Mouse (Mus musculus): ENCODE measurements around the gene Slc12a7.

Slc12a7 gene

DNA sequence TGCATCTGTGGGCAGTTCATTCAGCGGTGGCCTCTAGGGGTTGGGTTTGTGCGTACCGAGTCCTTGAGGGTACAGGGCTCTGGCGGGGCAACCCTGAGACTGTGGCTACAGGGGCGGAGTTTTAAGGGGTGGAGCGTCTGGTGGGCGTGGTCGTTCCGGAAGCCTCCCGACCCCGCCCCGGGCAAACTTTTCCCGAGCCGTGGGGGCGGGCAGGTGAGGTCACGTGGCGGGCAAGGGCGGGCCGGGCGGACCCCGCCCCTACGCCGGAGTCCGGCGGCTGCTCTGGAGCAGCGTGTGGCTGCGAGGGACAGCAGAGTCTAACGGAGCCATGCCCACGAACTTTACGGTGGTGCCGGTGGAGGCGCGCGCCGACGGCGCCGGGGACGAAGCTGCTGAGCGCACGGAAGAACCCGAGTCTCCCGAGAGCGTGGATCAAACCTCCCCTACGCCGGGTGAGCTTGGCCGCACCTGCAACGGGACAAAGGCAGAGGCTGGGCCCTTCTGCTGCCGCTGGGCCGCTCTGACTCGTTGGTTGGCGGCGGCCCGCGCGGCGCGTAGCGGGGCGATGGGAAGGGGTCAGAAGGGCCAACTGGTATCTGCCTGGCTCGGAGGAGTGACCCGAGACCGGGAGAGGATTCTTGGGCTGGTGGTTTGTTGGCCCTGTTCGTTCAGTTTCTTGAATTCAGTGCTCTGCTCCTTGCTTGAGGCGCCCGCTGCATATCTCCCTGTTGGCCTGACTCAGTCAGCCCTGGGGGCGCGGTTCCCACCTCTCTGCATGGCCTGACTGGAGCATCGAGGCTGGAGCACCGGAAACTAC lies 30.8 kb downstream of the Slc12a7 start:
- DNase-seq (ENCODE audit: low spot score): peak; percentile 4

GRCm38 (mm10) chr13:73764256-73764775 lies 31.4 kb downstream of the Slc12a7 start:
- no peak for DNase-seq (ENCODE audit: low spot score)

DNA sequence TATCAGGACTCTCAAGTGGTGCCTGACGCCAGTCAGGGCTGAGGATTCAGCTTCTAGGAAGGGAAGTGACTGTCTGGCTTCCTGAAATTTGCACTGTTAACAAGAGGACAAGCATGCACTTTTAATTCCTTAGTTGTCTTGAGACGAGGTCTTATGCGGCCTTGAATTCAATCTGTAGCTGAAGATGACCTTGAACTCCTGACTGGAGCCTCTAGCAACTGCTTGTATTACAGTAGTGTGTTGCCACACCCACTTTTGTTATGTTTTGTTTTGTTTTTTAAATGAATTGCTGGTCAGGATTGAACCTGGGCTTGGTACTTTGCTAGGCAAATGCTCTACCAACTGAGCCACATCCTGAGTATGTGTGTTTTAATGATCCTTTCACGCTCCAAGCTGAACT lies 32.5 kb downstream of the Slc12a7 start:
- DNase-seq (ENCODE audit: low spot score): no peak

- no peak for DNase-seq (ENCODE audit: low spot score)
These were observed 34.3 kb downstream of the Slc12a7 start for GRCm38 (mm10) chr13:73767224-73767623.

DNA sequence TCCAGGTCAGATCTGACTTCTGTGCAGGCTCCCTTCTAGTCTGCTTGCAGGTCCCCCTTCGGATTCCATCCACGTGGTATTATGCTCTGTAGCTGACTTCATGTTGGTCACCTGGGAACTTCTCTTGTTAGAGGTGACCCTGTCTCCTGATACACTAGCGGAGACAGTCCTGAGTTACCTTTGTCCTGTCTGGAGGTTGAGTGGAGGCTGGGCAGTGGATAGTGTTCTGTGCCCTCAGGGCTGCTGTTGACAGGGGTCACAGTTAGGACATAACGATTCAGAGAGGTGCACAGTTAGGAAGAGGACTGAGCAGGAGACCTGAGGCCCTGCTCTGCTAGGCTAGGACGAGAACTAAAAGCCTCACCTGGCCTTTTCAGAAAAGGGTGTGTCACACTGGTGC lies 34.9 kb downstream of the Slc12a7 start:
- DNase-seq (ENCODE audit: low spot score): no peak

- DNase-seq (ENCODE audit: low spot score): no peak
These were observed 35.4 kb downstream of the Slc12a7 start for GRCm38 (mm10) chr13:73768311-73768710.

DNA sequence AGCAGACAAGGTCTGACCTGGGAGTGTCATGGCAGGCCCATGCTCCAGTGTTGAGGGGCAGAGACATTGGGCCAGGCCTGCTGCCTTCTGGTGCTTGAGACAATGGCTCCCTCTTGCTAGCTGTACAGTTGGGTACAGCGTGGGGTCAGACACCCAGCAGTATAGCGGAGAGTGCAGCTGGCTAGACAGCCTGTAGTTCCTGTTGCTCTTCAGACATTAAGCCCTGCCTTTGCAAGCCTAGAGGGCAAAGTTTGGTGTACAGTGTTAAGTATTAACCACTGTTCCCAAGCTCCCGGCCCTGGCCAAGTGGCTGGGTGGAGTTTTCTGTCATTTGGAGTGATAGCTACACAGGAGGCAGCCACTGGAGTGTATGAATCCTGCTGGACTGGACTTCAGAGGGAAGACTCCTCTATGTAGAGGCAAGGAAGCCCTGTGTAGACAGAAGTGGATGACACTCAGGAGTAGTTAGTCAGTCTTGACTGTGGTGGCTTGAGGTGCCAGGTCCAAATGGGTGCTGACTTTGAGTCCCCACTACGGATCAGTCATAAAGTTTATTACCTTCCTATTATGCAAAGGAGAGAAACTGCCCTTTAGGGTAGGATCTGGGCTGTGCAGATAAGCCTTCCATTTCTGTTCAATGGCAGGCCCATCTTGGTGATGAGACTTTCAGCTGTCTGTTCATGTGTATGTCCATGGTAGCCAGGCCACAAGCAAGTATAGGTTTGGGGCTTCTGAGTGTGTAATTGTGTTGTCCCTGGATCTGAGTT lies 37.2 kb downstream of the Slc12a7 start:
- DNase-seq (ENCODE audit: low spot score): no peak

- DNase-seq (ENCODE audit: low spot score): no peak
These were observed 38.2 kb downstream of the Slc12a7 start for GRCm38 (mm10) chr13:73771131-73771530.

- DNase-seq (ENCODE audit: low spot score): no peak
These were observed 39.8 kb downstream of the Slc12a7 start for GRCm38 (mm10) chr13:73772655-73773054.

DNA sequence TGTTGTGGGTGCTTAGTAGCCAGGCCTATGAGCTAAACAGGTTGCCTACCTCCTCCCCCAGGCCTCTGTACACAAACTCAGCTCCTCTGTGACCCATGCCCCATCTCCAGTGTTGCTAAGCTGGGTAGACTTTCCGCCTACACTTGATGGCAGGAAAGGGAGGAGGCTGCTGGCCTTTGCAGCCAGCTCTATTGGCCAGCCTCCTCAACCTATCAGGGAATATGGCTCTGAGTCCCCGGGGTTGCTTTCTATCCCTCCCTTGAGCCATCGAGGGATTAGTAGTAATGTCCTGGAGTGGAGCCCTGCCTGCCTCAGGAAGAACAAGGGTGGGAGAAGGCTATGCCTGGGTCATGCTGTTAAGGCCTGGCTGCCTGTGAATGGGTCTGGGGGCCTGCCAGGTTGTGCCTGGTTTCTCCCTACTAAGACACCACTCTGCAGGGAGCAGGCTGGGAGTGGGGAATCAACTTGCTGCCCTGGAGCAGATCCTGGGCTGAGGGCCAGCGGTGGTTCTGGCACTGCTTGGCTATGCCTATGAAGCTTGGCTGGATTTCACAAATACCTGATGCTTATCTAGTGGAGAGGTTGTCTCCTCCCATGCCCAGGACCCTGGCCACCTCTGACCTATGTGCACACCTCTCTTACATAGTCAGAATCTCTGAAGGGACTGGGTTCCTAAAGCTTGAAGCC lies 40.8 kb downstream of the Slc12a7 start:
- no peak for DNase-seq (ENCODE audit: low spot score)

- no peak for DNase-seq (ENCODE audit: low spot score)
These were observed 42.9 kb downstream of the Slc12a7 start for GRCm38 (mm10) chr13:73775786-73776185.

- no peak for DNase-seq (ENCODE audit: low spot score)
These were observed 44.7 kb downstream of the Slc12a7 start for GRCm38 (mm10) chr13:73777578-73777977.

DNA sequence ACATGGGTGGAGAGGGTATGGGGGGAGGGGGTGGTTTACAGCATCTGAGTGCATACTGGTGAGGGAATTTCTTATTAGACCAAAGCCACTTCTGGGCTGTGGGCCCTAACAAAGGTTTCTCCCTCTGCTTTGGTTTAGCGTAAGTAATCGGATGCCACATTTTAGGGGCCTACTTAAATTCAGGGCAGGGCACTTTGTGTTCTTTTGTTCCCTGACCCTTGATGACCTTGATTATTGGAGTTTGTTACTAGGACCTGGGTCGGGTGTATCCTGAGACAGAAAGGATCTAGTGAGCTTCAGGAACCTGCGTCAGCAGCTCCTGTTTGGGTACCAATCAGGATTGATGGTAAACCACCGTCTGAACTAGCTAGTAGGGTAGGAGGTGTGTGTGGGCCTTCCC lies 49.6 kb downstream of the Slc12a7 start:
- DNase-seq (ENCODE audit: low spot score): no peak

- DNase-seq (ENCODE audit: low spot score): no peak
These were observed 59.3 kb downstream of the Slc12a7 start for GRCm38 (mm10) chr13:73792176-73792575.

DNA sequence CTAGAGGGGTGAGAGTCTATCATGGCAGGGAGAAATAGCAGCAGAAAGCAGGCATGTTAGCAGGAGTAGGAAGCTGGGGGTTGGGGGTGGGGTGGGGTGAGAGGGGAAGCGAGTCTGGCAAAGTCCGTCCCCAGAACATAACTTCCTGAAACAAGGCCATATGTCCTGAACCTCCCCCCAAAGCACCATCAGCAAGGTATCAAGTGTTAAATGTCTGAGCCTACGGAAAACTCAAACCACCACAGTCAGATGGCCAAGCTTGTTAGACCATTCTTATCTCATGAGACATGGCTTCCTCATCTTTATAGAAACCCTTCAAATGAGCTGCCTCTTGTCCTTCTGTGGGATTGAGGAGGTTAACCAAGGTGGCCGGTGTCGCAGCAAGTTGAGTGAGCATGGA lies 60.3 kb downstream of the Slc12a7 start:
- DNase-seq (ENCODE audit: low spot score): no peak

- no peak for DNase-seq (ENCODE audit: low spot score)
These were observed 66.2 kb downstream of the Slc12a7 start for GRCm38 (mm10) chr13:73799110-73799509.

GRCm38 (mm10) chr13:73803450-73804178 lies 70.7 kb downstream of the Slc12a7 start:
- DNase-seq (ENCODE audit: low spot score): peak; percentile 22

- DNase-seq (ENCODE audit: low spot score): no peak
These were observed 72.0 kb downstream of the Slc12a7 start for GRCm38 (mm10) chr13:73804914-73805313.

GRCm38 (mm10) chr13:73812936-73813335 lies 80.0 kb downstream of the Slc12a7 start:
- no peak for DNase-seq (ENCODE audit: low spot score)

DNA sequence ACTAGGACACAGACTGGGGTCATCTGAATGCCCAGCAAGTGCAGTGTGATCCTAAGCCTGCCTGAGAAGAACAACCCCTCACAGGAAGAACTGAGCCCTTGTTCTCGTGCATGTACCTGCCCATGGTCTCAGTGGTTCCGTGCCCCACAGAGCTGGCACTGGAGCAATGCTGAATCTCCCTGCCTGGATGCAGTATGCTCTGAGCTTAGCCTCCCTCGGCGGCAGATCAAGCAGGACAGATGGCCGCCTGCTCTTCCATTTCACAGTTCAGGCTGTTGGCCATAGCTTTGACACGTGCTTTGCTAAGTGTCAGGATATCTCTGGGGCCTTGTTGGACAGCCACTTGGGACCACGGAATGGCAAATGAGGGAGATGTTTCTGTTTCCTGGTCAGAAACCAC lies 81.3 kb downstream of the Slc12a7 start:
- DNase-seq (ENCODE audit: low spot score): no peak

DNA sequence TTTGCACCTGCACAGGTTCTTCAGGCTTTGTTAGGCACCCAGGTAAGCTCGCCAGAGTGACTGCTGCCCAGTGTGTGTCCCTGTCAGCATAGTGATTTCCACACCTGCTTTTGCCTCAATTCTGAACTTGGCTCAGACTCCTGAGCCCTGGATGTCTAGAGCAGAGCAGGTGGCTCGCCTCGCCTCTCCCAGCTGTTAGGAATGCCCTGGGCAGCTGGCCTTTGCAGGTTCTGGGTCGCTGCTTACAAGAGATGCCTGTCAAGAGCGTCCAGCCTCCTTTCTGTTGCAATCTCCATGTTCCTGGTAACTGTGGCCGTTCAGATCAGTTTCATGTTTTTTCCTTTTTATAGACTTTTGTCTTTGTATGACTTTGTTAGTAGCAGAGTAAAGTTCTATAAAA lies 83.4 kb downstream of the Slc12a7 start:
- no peak for DNase-seq (ENCODE audit: low spot score)

DNA sequence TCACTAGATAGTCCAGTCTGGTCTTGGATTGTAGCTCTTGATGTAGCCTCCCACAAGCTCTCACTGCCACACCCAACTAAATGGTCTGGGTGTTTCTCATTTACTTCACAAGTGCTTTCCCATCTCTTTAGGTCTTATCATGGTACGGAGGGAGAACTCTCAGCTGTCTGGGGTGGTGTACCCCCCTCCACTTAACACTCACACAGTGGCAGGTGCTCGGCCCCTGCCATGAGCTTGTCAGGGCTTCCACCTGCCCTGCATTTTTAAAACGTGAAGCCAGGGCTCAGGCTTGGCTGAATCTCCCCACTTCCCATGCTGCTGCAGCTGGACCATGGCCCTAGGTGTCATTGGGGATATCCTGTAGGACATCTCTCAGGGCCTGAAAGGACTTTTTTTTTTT lies 86.0 kb downstream of the Slc12a7 start:
- DNase-seq (ENCODE audit: low spot score): no peak

Measured in left cerebral cortex, adult 11 months (tissue).